Mouse (Mus musculus): ENCODE measurements at regions not wholly inside any gene's neighbourhood (a gene's known extent, or its start where the extent isn't known, plus 50 kb on each side); places are given as distances from the start of the nearest gene placed in this dataset.
A peak's percentile ranks its signal among the peaks of the same experiment; 100 is the strongest.

GRCm38 (mm10) chr15:103102068-103102840 lies 64.6 kb downstream of the Smug1 start:
- DNase-seq (ENCODE audit: low spot score) = no peak

- no peak for DNase-seq (ENCODE audit: low spot score)
Observed at GRCm38 (mm10) chr15:103100121-103100520, 66.8 kb downstream of the Smug1 start.

- peak; percentile 81 for DNase-seq (ENCODE audit: low spot score)
Observed at GRCm38 (mm10) chr15:103094457-103094856, 72.4 kb downstream of the Smug1 start.

- DNase-seq (ENCODE audit: low spot score) = no peak
Observed at GRCm38 (mm10) chr15:103093655-103094054, 73.2 kb downstream of the Smug1 start.

- DNase-seq (ENCODE audit: low spot score) = no peak
Observed at GRCm38 (mm10) chr15:103092496-103092895, 73.8 kb downstream of the Hoxc4 start.

- no peak for DNase-seq (ENCODE audit: low spot score)
Observed at GRCm38 (mm10) chr15:103090280-103091164, 71.8 kb downstream of the Hoxc4 start.

- DNase-seq (ENCODE audit: low spot score) = no peak
Observed at GRCm38 (mm10) chr15:103089852-103090251, 71.1 kb downstream of the Hoxc4 start.

- no peak for DNase-seq (ENCODE audit: low spot score)
Observed at GRCm38 (mm10) chr15:103089440-103089839, 70.7 kb downstream of the Hoxc4 start.

- DNase-seq (ENCODE audit: low spot score) = peak; percentile 65
Observed at GRCm38 (mm10) chr15:103087204-103087603, 68.5 kb downstream of the Hoxc4 start.

- DNase-seq (ENCODE audit: low spot score) = no peak
Observed at GRCm38 (mm10) chr15:103086672-103087069, 67.9 kb downstream of the Hoxc4 start.

Measured in heart, adult 8-10 months (tissue).